Mouse (Mus musculus) heart, adult 2 months (tissue): ENCODE measurements around the gene Gm5678.

Experiments used
- CTCF ChIP-seq: fragments of 200-600 bp; IDR thresholded peaks from 2 replicates; pipeline ENCODE4 v1.8.1; 2022; ENCODE audit warnings: antibody characterized with exemption, mild to moderate bottlenecking, moderate library complexity
- EP300 ChIP-seq: fragments of 200-500 bp; IDR thresholded peaks from 2 replicates; pipeline ENCODE4 v1.6.1; 2011; ENCODE audit warnings: low read depth, low read length, control low read depth; ENCODE audit not compliant: insufficient read depth

DNA sequence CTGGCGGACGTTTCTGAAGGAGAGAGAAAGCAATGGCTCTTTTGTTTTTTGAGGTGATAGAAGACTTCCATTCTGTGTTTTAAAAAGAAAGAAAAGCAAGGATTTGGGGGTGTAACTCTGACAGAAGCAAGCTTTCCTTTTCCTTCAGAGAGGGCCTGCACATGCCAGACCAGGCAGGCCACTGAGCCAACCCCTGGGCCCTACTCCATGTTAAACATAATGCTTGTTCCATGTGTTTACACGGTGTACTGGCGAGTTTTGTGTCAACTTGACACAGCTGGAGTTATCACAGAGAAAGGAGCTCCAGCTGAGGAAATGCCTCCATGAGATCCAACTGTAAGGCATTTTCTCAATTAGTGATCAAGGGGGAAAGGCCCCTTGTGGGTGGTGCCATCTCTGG is 39.6 kb upstream of the Gm5678 start:
- TF ChIP-seq CTCF, result no peak
- TF ChIP-seq EP300, result no peak
